Mouse (Mus musculus) olfactory bulb, adult 2 months (tissue): ENCODE measurements at regions not wholly inside any gene's neighbourhood (a gene's known extent, or its start where the extent isn't known, plus 50 kb on each side); places are given as distances from the start of the nearest gene placed in this dataset.
"Not testable (repeated sequence)": the region's sequence is repeated elsewhere in the genome, so short reads cannot be mapped to it uniquely, and the experiment has no call there.

ENCODE experiments used
- CTCF ChIP-seq: fragments of 200-500 bp; IDR thresholded peaks from 2 replicates; pipeline ENCODE4 v1.5.1; 2012; ENCODE audit warnings: low read depth, mild to moderate bottlenecking, low read length, moderate library complexity; ENCODE audit not compliant: insufficient read depth
- POLR2A ChIP-seq: fragments of 200-500 bp; IDR thresholded peaks from 2 replicates; pipeline ENCODE4 v1.6.1; 2012; ENCODE audit warnings: mild to moderate bottlenecking, low read depth, low read length, moderate library complexity; ENCODE audit not compliant: insufficient read depth

DNA sequence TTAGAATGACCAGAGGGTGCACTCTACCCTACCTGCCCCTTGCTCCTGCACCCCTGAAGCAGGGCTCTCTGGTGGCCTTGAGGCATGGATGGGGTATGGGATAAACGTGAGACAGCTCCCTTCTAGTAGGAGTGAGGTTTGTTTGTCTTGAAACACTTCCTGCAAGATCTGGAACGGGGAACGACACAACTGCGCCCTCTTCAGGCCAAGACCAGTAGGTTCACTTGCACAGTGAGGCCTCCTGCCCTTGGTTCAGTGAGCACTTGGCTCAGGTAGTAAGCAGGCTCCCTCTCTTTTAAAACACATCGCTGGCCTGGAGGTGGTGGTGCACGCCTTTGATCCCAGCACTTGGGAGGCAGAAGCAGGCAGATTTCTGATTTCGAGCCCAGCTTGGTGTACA lies 110.1 kb downstream of the Gm31371 start:
- TF ChIP-seq CTCF, POLR2A: not testable (repeated sequence)
